Mouse (Mus musculus) forebrain, embryonic 15.5 days (tissue): Measurements from ENCODE around the gene B3gnt8. TPM values are rescaled to one million over a fixed set of nuclear protein-coding genes. Genes with fewer than 3 reads are reported as not detected.

Experiments
- ATAC-seq: fragments of 200-750 bp; cut with Nextera tagmentation; replicated peaks from 2 replicates; pipeline ENCODE4 v1.8.0; 2017; ENCODE audit warnings: mild to moderate bottlenecking, moderate TSS enrichment, moderate library complexity
- H3K27ac ChIP-seq: fragments of 300-500 bp; sonication (generic); replicated peaks from 2 replicates; pipeline ENCODE4 v1.5.1; 2015; ENCODE audit warnings: mild to moderate bottlenecking, inconsistent platforms
- H3K27me3 ChIP-seq: fragments of 300-500 bp; sonication (generic); 2 replicates; pipeline ENCODE4 v1.6.1; 2015; ENCODE audit warnings: inconsistent platforms
- H3K36me3 ChIP-seq: fragments of 300-500 bp; sonication (generic); 2 replicates; pipeline ENCODE4 v1.6.1; 2015; ENCODE audit warnings: mild to moderate bottlenecking, inconsistent platforms
- H3K4me1 ChIP-seq: fragments of 300-500 bp; sonication (generic); 2 replicates; pipeline ENCODE4 v1.6.1; 2015; ENCODE audit warnings: inconsistent platforms
- H3K4me2 ChIP-seq: fragments of 300-500 bp; sonication (generic); replicated peaks from 2 replicates; pipeline ENCODE4 v1.6.1; 2015; ENCODE audit warnings: mild to moderate bottlenecking, inconsistent platforms
- H3K4me3 ChIP-seq: fragments of 300-500 bp; sonication (generic); 2 replicates; pipeline ENCODE4 v1.5.1; 2015; ENCODE audit warnings: mild to moderate bottlenecking, inconsistent platforms
- H3K9ac ChIP-seq: fragments of 300-500 bp; sonication (generic); replicated peaks from 2 replicates; pipeline ENCODE4 v1.6.1; 2015; ENCODE audit warnings: mild to moderate bottlenecking, inconsistent platforms
- H3K9me3 ChIP-seq: fragments of 300-500 bp; sonication (generic); 2 replicates; pipeline ENCODE4 v1.6.1; 2016; ENCODE audit warnings: inconsistent platforms
- WGBS: fragments of 180-500 bp; shearing (Covaris S2); methylation state at CpG from one replicate; pipeline ENCODE4 v1.1.7; 2015; ENCODE audit warnings: mixed read lengths; 5-methylcytosine and 5-hydroxymethylcytosine counted together
- polyA plus RNA-seq: library from polyadenylated mRNA; unstranded; fragments of >200 nt; fragmentation: Nextera tagmentation; extraction: Ambion mirVana; gene quantifications from 2 replicates; pipeline ENCODE4 v1.2.1, GENCODE M21; 2015

B3gnt8 gene
- polyA plus RNA-seq, 1 experiment from 2014 or later, result 0.50 TPM

- H3K4me2 ChIP-seq, result no peak overlapping the region
- no peak overlapping the region for H3K27ac ChIP-seq
Observed at GRCm38 (mm10) chr7:25620751-25621150, 5.7 kb upstream of the B3gnt8 start.

GRCm38 (mm10) chr7:25623857-25624370 is 2.5 kb upstream of the B3gnt8 start:
- no peak overlapping the region for H3K9ac ChIP-seq
- H3K4me3 ChIP-seq, result no peak overlapping the region
- no peak for ATAC-seq
- WGBS, result 89% methylated on average over 11 of the region's 11 CpGs
- peaks cover 20% of the 10 kb centered on the region for H3K4me1 ChIP-seq
- H3K4me2 ChIP-seq, result no peak overlapping the region
- H3K36me3 ChIP-seq, result peaks cover 2% of the 10 kb centered on the region; the same call in 1 of the 2 replicates
- peaks cover 5% of the 10 kb centered on the region; the same call in 1 of the 2 replicates for H3K27me3 ChIP-seq
- H3K27ac ChIP-seq, result no peak overlapping the region
- H3K9me3 ChIP-seq, result no peaks in the 10 kb centered on the region

More at GRCm38 (mm10) chr7:25620751-25621150, 5.7 kb upstream of the B3gnt8 start:
- H3K36me3 ChIP-seq, result peaks cover 2% of the 10 kb centered on the region; the same call in 1 of the 2 replicates
- no peak for ATAC-seq
- H3K27me3 ChIP-seq, result no peaks in the 10 kb centered on the region
- WGBS, result 90% methylated on average over 11 of the region's 11 CpGs
- H3K4me1 ChIP-seq, result peaks cover 9% of the 10 kb centered on the region
- no peak overlapping the region for H3K9ac ChIP-seq
- no peak overlapping the region for H3K4me3 ChIP-seq
- H3K9me3 ChIP-seq, result no peaks in the 10 kb centered on the region

- Histone ChIP-seq H3K36me3 (peaks cover 2% of the 10 kb centered on the region; the same call in 1 of the 2 replicates), H3K27ac (no peak overlapping the region), H3K9ac (no peak overlapping the region), H3K4me2 (no peak overlapping the region), H3K4me3 (no peak overlapping the region), H3K4me1 (peaks cover 16% of the 10 kb centered on the region), H3K27me3 (peaks cover 5% of the 10 kb centered on the region; the same call in 1 of the 2 replicates), H3K9me3 (no peaks in the 10 kb centered on the region)
- WGBS, result 87% methylated on average over 5 of the region's 5 CpGs
- no peak for ATAC-seq
Observed at GRCm38 (mm10) chr7:25624851-25625250, 1.6 kb upstream of the B3gnt8 start.

- H3K27me3 ChIP-seq, result peaks cover 5% of the 10 kb centered on the region; the same call in 1 of the 2 replicates
- no peaks in the 10 kb centered on the region for H3K9me3 ChIP-seq
- no peak for ATAC-seq
- H3K27ac ChIP-seq, result no peak overlapping the region
- peaks cover 7% of the 10 kb centered on the region for H3K36me3 ChIP-seq
- no peak overlapping the region for H3K9ac ChIP-seq
- H3K4me2 ChIP-seq, result no peak overlapping the region
- peaks cover 14% of the 10 kb centered on the region for H3K4me1 ChIP-seq
- no peak overlapping the region for H3K4me3 ChIP-seq
- 74% methylated on average over 10 of the region's 10 CpGs for WGBS
Observed at GRCm38 (mm10) chr7:25625594-25626250, 732 bp upstream of the B3gnt8 start.

- Histone ChIP-seq H3K9ac (no peak overlapping the region), H3K4me1 (peaks cover 14% of the 10 kb centered on the region), H3K4me3 (peak overlapping the region; percentile 8), H3K27ac (no peak overlapping the region), H3K36me3 (peaks cover 16% of the 10 kb centered on the region), H3K4me2 (peak overlapping the region; percentile 33), H3K27me3 (peaks cover 5% of the 10 kb centered on the region; the same call in 1 of the 2 replicates), H3K9me3 (no peaks in the 10 kb centered on the region)
- 19% methylated on average over 38 of the region's 38 CpGs for WGBS
- peak; percentile 42; the same call in 1 of the 2 replicates for ATAC-seq
Observed at GRCm38 (mm10) chr7:25627431-25628322, 1.2 kb downstream of the B3gnt8 start.

GRCm38 (mm10) chr7:25628323-25628620 is 1.8 kb downstream of the B3gnt8 start:
- 69% methylated on average over 8 of the region's 8 CpGs for WGBS
- no peak for ATAC-seq

GRCm38 (mm10) chr7:25632679-25633078 is 6.2 kb downstream of the B3gnt8 start:
- Histone ChIP-seq H3K36me3 (peaks cover 16% of the 10 kb centered on the region), H3K27ac (no peak overlapping the region), H3K27me3 (peaks cover 5% of the 10 kb centered on the region; the same call in 1 of the 2 replicates), H3K4me3 (no peak overlapping the region), H3K4me1 (peaks cover 2% of the 10 kb centered on the region; the same call in 1 of the 2 replicates), H3K4me2 (no peak overlapping the region), H3K9ac (no peak overlapping the region), H3K9me3 (no peaks in the 10 kb centered on the region)
- 91% methylated on average over 5 of the region's 5 CpGs for WGBS
- no peak for ATAC-seq

More at GRCm38 (mm10) chr7:25628323-25628620, 1.8 kb downstream of the B3gnt8 start:
- Histone ChIP-seq H3K27ac (no peak overlapping the region), H3K4me1 (peaks cover 14% of the 10 kb centered on the region), H3K9me3 (no peaks in the 10 kb centered on the region), H3K9ac (no peak overlapping the region), H3K27me3 (peaks cover 5% of the 10 kb centered on the region; the same call in 1 of the 2 replicates), H3K4me3 (no peak overlapping the region), H3K36me3 (peaks cover 16% of the 10 kb centered on the region), H3K4me2 (no peak overlapping the region)

GRCm38 (mm10) chr7:25636373-25636772 is 9.9 kb downstream of the B3gnt8 start:
- no peak overlapping the region for H3K27ac ChIP-seq
- WGBS, result 75% methylated on average over 3 of the region's 3 CpGs
- peaks cover 4% of the 10 kb centered on the region; the same call in 1 of the 2 replicates for H3K36me3 ChIP-seq

GRCm38 (mm10) chr7:25637099-25637498 is 10.6 kb downstream of the B3gnt8 start:
- Histone ChIP-seq H3K9ac (no peak overlapping the region), H3K27me3 (no peaks in the 10 kb centered on the region), H3K4me3 (no peak overlapping the region), H3K27ac (no peak overlapping the region), H3K36me3 (0 out of 2 replicates have a peak, but pooled peaks cover 2% of the 10 kb centered on the region), H3K4me2 (no peak overlapping the region), H3K9me3 (no peaks in the 10 kb centered on the region), H3K4me1 (0 out of 2 replicates have a peak, but pooled peaks cover 5% of the 10 kb centered on the region)
- no peak for ATAC-seq
- whole genome bisulfite sequencing, result 95% methylated on average over 5 of the region's 5 CpGs

More at GRCm38 (mm10) chr7:25636373-25636772, 9.9 kb downstream of the B3gnt8 start:
- H3K9me3 ChIP-seq, result no peaks in the 10 kb centered on the region
- H3K4me3 ChIP-seq, result no peak overlapping the region
- H3K4me2 ChIP-seq, result no peak overlapping the region
- no peaks in the 10 kb centered on the region for H3K27me3 ChIP-seq
- no peak for ATAC-seq
- no peak overlapping the region for H3K9ac ChIP-seq
- 0 out of 2 replicates have a peak, but pooled peaks cover 5% of the 10 kb centered on the region for H3K4me1 ChIP-seq

GRCm38 (mm10) chr7:25639754-25640153 is 13.3 kb downstream of the B3gnt8 start:
- Histone ChIP-seq H3K4me3 (no peak overlapping the region), H3K4me1 (0 out of 2 replicates have a peak, but pooled peaks cover 5% of the 10 kb centered on the region), H3K9me3 (no peaks in the 10 kb centered on the region), H3K36me3 (no peaks in the 10 kb centered on the region), H3K4me2 (no peak overlapping the region), H3K9ac (no peak overlapping the region), H3K27me3 (no peaks in the 10 kb centered on the region), H3K27ac (no peak overlapping the region; the same call in 1 of the 2 replicates)
- ATAC-seq, result 0 out of 2 replicates have a peak, but pooled peaks have one; percentile 46
- 79% methylated on average over 4 of the region's 4 CpGs for WGBS

GRCm38 (mm10) chr7:25644136-25644535 is 17.7 kb downstream of the B3gnt8 start:
- no peak overlapping the region for H3K4me2 ChIP-seq
- no peak overlapping the region for H3K27ac ChIP-seq
- H3K36me3 ChIP-seq, result no peaks in the 10 kb centered on the region
- 0 out of 2 replicates have a peak, but pooled peaks cover 5% of the 10 kb centered on the region for H3K4me1 ChIP-seq
- 78% methylated on average over 10 of the region's 10 CpGs for WGBS
- no peak overlapping the region for H3K4me3 ChIP-seq
- ATAC-seq, result no peak
- H3K27me3 ChIP-seq, result no peaks in the 10 kb centered on the region
- no peak overlapping the region for H3K9ac ChIP-seq
- no peaks in the 10 kb centered on the region for H3K9me3 ChIP-seq
